Mouse (Mus musculus) neural tube, embryonic 11.5 days (tissue): Measurements from ENCODE around the gene Sprr1a. TPM values are rescaled to one million over a fixed set of nuclear protein-coding genes. Genes with fewer than 3 reads are reported as not detected.
"Not testable (repeated sequence)": the region's sequence is repeated elsewhere in the genome, so short reads cannot be mapped to it uniquely, and the experiment has no call there.

Experiments used
- ATAC-seq: fragments of 200-750 bp; cut with Nextera tagmentation; 2 replicates; pipeline ENCODE4 v1.8.0; 2017; ENCODE audit warnings: moderate number of reproducible peaks, mild to moderate bottlenecking, moderate TSS enrichment, moderate library complexity; ENCODE audit not compliant: insufficient read depth, low FRiP score, low TSS enrichment
- DNase-seq: peaks from one replicate; pipeline ENCODE4 v3.0.0-alpha.2; 2015; ENCODE audit warnings: low spot score
- H3K27ac ChIP-seq: fragments of 300-500 bp; sonication (generic); 2 replicates; pipeline ENCODE4 v1.5.1; 2014; ENCODE audit warnings: low read depth, mild to moderate bottlenecking, low read length
- H3K27me3 ChIP-seq: fragments of 300-500 bp; sonication (generic); 2 replicates; pipeline ENCODE4 v1.6.1; 2014; ENCODE audit warnings: mild to moderate bottlenecking, low read length, mixed read lengths; ENCODE audit not compliant: control insufficient read depth, insufficient read depth
- H3K36me3 ChIP-seq: fragments of 300-500 bp; sonication (generic); 2 replicates; pipeline ENCODE4 v1.6.1; 2014; ENCODE audit warnings: mild to moderate bottlenecking, low read length, moderate library complexity, mixed read lengths; ENCODE audit not compliant: control insufficient read depth, insufficient read depth
- H3K4me1 ChIP-seq: fragments of 300-500 bp; sonication (generic); 2 replicates; pipeline ENCODE4 v1.6.1; 2014; ENCODE audit warnings: low read length, mixed read lengths; ENCODE audit not compliant: control insufficient read depth, insufficient read depth
- H3K4me2 ChIP-seq: fragments of 300-500 bp; sonication (generic); 2 replicates; pipeline ENCODE4 v1.6.1; 2014; ENCODE audit warnings: low read depth, mild to moderate bottlenecking, moderate library complexity
- H3K4me3 ChIP-seq: fragments of 300-500 bp; sonication (generic); 2 replicates; pipeline ENCODE4 v1.5.1; 2014; ENCODE audit warnings: low read depth, low read length
- H3K9ac ChIP-seq: fragments of 300-500 bp; sonication (generic); 2 replicates; pipeline ENCODE4 v1.6.1; 2014; ENCODE audit warnings: mild to moderate bottlenecking, low read length
- H3K9me3 ChIP-seq: fragments of 300-500 bp; sonication (generic); 2 replicates; pipeline ENCODE4 v1.6.1; 2016; ENCODE audit warnings: low read length; ENCODE audit not compliant: control insufficient read depth
- WGBS: fragments of 180-500 bp; shearing (Covaris S2); extraction: QIAGEN DNeasy Blood & Tissue Kit; methylation state at CpG from one replicate; pipeline ENCODE4 v1.1.7; 2014; 5-methylcytosine and 5-hydroxymethylcytosine counted together
- polyA plus RNA-seq: library from polyadenylated mRNA; unstranded; fragments of >200 nt; fragmentation: Nextera tagmentation; extraction: Ambion mirVana; gene quantifications from 2 replicates; pipeline ENCODE4 v1.2.1, GENCODE M21; 2014

Gene Sprr1a
- not detected in 2 replicates for polyA plus RNA-seq

DNA sequence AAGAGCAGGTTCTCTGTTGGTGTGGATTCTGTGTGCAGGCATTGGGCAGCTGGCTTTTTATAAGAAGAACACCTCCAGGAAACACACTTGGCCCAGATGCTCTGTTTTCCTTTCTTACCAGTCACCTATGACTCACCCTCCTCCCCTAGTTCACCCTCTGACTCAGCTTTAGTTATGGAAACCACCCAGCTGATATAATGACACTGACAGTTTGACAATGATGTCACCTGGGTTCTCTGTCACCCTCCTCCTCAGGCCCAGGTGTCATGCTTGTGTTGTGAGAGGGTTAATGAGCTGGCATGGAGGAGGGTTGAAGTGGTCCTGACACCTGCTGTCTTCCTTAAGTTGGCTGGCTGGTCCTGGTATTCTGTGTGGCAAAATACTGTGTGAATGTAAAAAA, at the start of gene Sprr1a:
Gene Sprr1a (minus strand): TSS at position 33 of the 400 bp plus-strand sequence.
- Histone ChIP-seq H3K4me3 (no peak within 1 kb of the TSS), H3K36me3 (no peaks in the 10 kb centered on the region), H3K4me2 (no peak within 1 kb of the TSS), H3K27ac (no peak within 1 kb of the TSS), H3K9me3 (no peaks in the 10 kb centered on the region), H3K9ac (no peak within 1 kb of the TSS), H3K4me1 (no peaks in the 10 kb centered on the region), H3K27me3 (no peaks in the 10 kb centered on the region)
- ATAC-seq, result no peak
- DNase-seq, result no peak

- Histone ChIP-seq H3K36me3 (no peaks in the 10 kb centered on the region), H3K9me3 (no peaks in the 10 kb centered on the region), H3K27ac (no peak within 1 kb of the TSS), H3K4me2 (no peak within 1 kb of the TSS), H3K9ac (no peak within 1 kb of the TSS), H3K4me1 (no peaks in the 10 kb centered on the region), H3K4me3 (no peak within 1 kb of the TSS), H3K27me3 (no peaks in the 10 kb centered on the region)
- no peak for DNase-seq
- ATAC-seq, result no peak
- 93% methylated on average over 3 of the region's 3 CpGs for WGBS
These were observed 48.7 kb upstream of the Sprr1a start, which contains the start of gene 2310046K23Rik for GRCm38 (mm10) chr3:92534411-92534810. 2310046K23Rik (minus strand) TSS chr3:92534511.

DNA sequence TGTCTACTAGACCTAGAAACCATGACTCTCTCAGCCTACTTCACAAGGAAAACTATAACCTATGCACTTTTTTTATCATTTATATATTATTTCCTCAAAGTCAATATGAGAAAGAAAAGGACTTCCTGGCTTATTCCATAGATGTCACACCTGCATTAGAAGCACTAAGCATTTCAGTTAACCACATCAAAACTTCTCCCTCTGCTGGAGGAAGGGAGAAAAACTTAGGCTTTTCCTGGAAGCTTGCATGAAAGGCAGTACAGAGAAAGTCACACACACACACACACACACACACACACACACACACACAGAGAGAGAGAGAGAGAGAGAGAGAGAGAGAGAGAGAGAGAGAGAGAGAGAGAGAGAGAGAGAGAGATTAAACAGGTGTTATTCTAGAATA, 26.6 kb upstream of the Sprr1a start:
- Histone ChIP-seq H3K27me3 (no peaks in the 10 kb centered on the region), H3K9me3 (no peaks in the 10 kb centered on the region), H3K4me2 (no peak overlapping the region), H3K4me3 (no peak overlapping the region), H3K36me3 (no peaks in the 10 kb centered on the region), H3K9ac (no peak overlapping the region), H3K27ac (no peak overlapping the region), H3K4me1 (no peaks in the 10 kb centered on the region)
- ATAC-seq, result no peak
- DNase-seq, result no peak

DNA sequence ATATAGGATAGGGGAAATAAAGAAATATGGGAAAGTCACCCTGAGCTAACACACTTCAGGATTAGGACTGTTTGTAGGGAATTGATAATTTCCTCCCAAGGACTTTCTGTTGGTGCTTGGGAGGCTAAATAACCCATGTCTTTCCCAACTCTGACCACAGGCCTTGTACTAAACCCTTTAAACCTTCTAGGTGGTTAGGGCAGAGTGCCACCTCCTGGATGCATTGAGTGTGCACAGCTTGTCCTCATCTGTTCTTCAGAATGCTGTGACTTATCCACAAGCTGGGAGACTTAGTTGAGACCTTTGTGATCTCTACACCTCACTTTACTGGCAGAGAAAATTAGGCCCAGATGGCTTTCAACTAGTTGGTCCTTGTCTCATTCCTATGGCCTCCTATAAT, 25.1 kb upstream of the Sprr1a start:
- DNase-seq, result peak; percentile 35

GRCm38 (mm10) chr3:92508185-92508584, 22.5 kb upstream of the Sprr1a start:
- WGBS, result 88% methylated on average over 1 of the region's 1 CpGs
- Histone ChIP-seq H3K9me3 (no peaks in the 10 kb centered on the region), H3K4me2 (no peak overlapping the region), H3K9ac (no peak overlapping the region), H3K4me3 (no peak overlapping the region), H3K4me1 (no peaks in the 10 kb centered on the region), H3K27me3 (no peaks in the 10 kb centered on the region), H3K36me3 (no peaks in the 10 kb centered on the region), H3K27ac (no peak overlapping the region)
- DNase-seq (no peak), ATAC-seq (no peak)

More for the DNA sequence above, 25.1 kb upstream of the Sprr1a start:
- no peaks in the 10 kb centered on the region for H3K4me1 ChIP-seq
- no peaks in the 10 kb centered on the region for H3K9me3 ChIP-seq
- H3K4me2 ChIP-seq, result no peak overlapping the region
- H3K36me3 ChIP-seq, result no peaks in the 10 kb centered on the region
- H3K4me3 ChIP-seq, result no peak overlapping the region
- H3K9ac ChIP-seq, result no peak overlapping the region
- no peak for ATAC-seq
- H3K27ac ChIP-seq, result no peak overlapping the region
- no peaks in the 10 kb centered on the region for H3K27me3 ChIP-seq

- Histone ChIP-seq H3K9ac (no peak overlapping the region), H3K36me3 (no peaks in the 10 kb centered on the region)
- DNase-seq, result no peak
These were observed 17.8 kb upstream of the Sprr1a start for GRCm38 (mm10) chr3:92503528-92503927.

GRCm38 (mm10) chr3:92500393-92500792, 14.7 kb upstream of the Sprr1a start, which contains the start of gene Sprr4:
Sprr4 (minus strand) TSS chr3:92500493.
- Histone ChIP-seq H3K9me3 (no peaks in the 10 kb centered on the region), H3K9ac (no peak within 1 kb of the TSS), H3K27me3 (no peaks in the 10 kb centered on the region), H3K4me3 (no peak within 1 kb of the TSS), H3K27ac (no peak within 1 kb of the TSS), H3K36me3 (no peaks in the 10 kb centered on the region), H3K4me2 (no peak within 1 kb of the TSS), H3K4me1 (no peaks in the 10 kb centered on the region)
- no peak for DNase-seq
- 83% methylated on average over 1 of the region's 1 CpGs for WGBS
- ATAC-seq, result no peak

More at GRCm38 (mm10) chr3:92503528-92503927, 17.8 kb upstream of the Sprr1a start:
- Histone ChIP-seq H3K4me3 (no peak overlapping the region), H3K9me3 (no peaks in the 10 kb centered on the region), H3K4me2 (no peak overlapping the region), H3K27ac (no peak overlapping the region), H3K27me3 (no peaks in the 10 kb centered on the region), H3K4me1 (no peaks in the 10 kb centered on the region)
- ATAC-seq, result no peak

GRCm38 (mm10) chr3:92490262-92490661, 4.6 kb upstream of the Sprr1a start:
- H3K27me3 ChIP-seq, ATAC-seq, H3K4me3 ChIP-seq, H3K27ac ChIP-seq, H3K4me2 ChIP-seq, DNase-seq, H3K9me3 ChIP-seq, H3K9ac ChIP-seq, H3K4me1 ChIP-seq, H3K36me3 ChIP-seq: not testable (repeated sequence)

- DNase-seq, result no peak
- 65% methylated on average over 1 of the region's 1 CpGs for WGBS
- no peaks in the 10 kb centered on the region for H3K36me3 ChIP-seq
- no peaks in the 10 kb centered on the region for H3K9me3 ChIP-seq
- H3K4me1 ChIP-seq, result no peaks in the 10 kb centered on the region
- no peak overlapping the region for H3K9ac ChIP-seq
- no peak for ATAC-seq
- no peaks in the 10 kb centered on the region for H3K27me3 ChIP-seq
- no peak overlapping the region for H3K4me2 ChIP-seq
- H3K4me3 ChIP-seq, result no peak overlapping the region
- H3K27ac ChIP-seq, result no peak overlapping the region
These were observed 612 bp upstream of the Sprr1a start for GRCm38 (mm10) chr3:92486307-92486706.
